Mouse (Mus musculus): ENCODE measurements around the gene Hoxa10.

GRCm38 (mm10) chr6:52232568-52232965 is 8.1 kb downstream of the Hoxa10 start:
- TF ChIP-seq CTCF (conservative IDR thresholded peaks at IDR 0.05; ENCODE audit: insufficient read depth, insufficient read length, low read depth, low read length), result no peak
- no peak for TF ChIP-seq POLR2A (IDR thresholded peaks at IDR 0.05; ENCODE audit: low read depth, low read length)
